Mouse (Mus musculus) liver, embryonic 12.5 days (tissue): Measurements from ENCODE around the gene Ppm1a. TPM values are rescaled to one million over a fixed set of nuclear protein-coding genes. Genes with fewer than 3 reads are reported as not detected.

ENCODE experiments used
- polyA plus RNA-seq: library from polyadenylated mRNA; unstranded; fragments of >200 nt; fragmentation: Nextera tagmentation; extraction: Ambion mirVana; gene quantifications from 2 replicates; pipeline ENCODE4 v1.2.1, GENCODE M21; 2016

Gene Ppm1a
- polyA plus RNA-seq, 1 experiment from 2014 or later, result 47.3 TPM

Other genes starting within 250 kb of the Ppm1a start
- 4.0 and 4.2 TPM in 2 replicates for gene Pcnx4, start 221.1 kb upstream of the Ppm1a start, polyA plus RNA-seq
- gene Gm4756, start 107.8 kb upstream of the Ppm1a start, polyA plus RNA-seq, result not detected in 2 replicates
- 10.3 and 11.0 TPM in 2 replicates for gene Dhrs7, start 92.5 kb upstream of the Ppm1a start, polyA plus RNA-seq
- not detected in 2 replicates for gene Six6, start 182.4 kb downstream of the Ppm1a start, polyA plus RNA-seq
- gene 4930447C04Rik, start 183.3 kb downstream of the Ppm1a start, polyA plus RNA-seq, result 1.4 and 2.0 TPM in 2 replicates